Mouse (Mus musculus): ENCODE data around the gene Zcchc10.
"Not testable (repeated sequence)": the region's sequence is repeated elsewhere in the genome, so short reads cannot be mapped to it uniquely, and the experiment has no call there.

The Zcchc10 gene

GRCm38 (mm10) chr11:53316996-53317395, 7.5 kb upstream of the Zcchc10 start:
- no peak for DNase-seq (ENCODE audit: low spot score in 2 of 2)

GRCm38 (mm10) chr11:53318041-53318440, 6.4 kb upstream of the Zcchc10 start:
- no peak for DNase-seq (ENCODE audit: low spot score in 2 of 2)

- DNase-seq (ENCODE audit: low spot score in 2 of 2) = not testable (repeated sequence)
These were observed 5.9 kb upstream of the Zcchc10 start for GRCm38 (mm10) chr11:53318568-53318967.

GRCm38 (mm10) chr11:53319867-53320266, 4.6 kb upstream of the Zcchc10 start:
- not testable (repeated sequence) for DNase-seq (ENCODE audit: low spot score in 2 of 2)

GRCm38 (mm10) chr11:53330325-53330724, 5.8 kb downstream of the Zcchc10 start:
- DNase-seq (ENCODE audit: low spot score in 2 of 2) = no peak

GRCm38 (mm10) chr11:53331121-53331520, 6.6 kb downstream of the Zcchc10 start:
- DNase-seq (ENCODE audit: low spot score in 2 of 2) = no peak

- DNase-seq (ENCODE audit: low spot score in 2 of 2) = no peak
These were observed 7.7 kb downstream of the Zcchc10 start for GRCm38 (mm10) chr11:53332076-53332680.

- no peak for DNase-seq (ENCODE audit: low spot score in 2 of 2)
These were observed 11.2 kb downstream of the Zcchc10 start for GRCm38 (mm10) chr11:53335505-53336181.

GRCm38 (mm10) chr11:53336182-53336571, 11.7 kb downstream of the Zcchc10 start:
- DNase-seq (ENCODE audit: low spot score in 2 of 2) = no peak

- DNase-seq (ENCODE audit: low spot score in 2 of 2) = no peak
These were observed 12.4 kb downstream of the Zcchc10 start for GRCm38 (mm10) chr11:53336924-53337323.

GRCm38 (mm10) chr11:53337684-53338083, 13.2 kb downstream of the Zcchc10 start:
- DNase-seq (ENCODE audit: low spot score in 2 of 2) = no peak

GRCm38 (mm10) chr11:53341019-53341418, 16.5 kb downstream of the Zcchc10 start:
- DNase-seq (ENCODE audit: low spot score in 2 of 2) = not testable (repeated sequence)

GRCm38 (mm10) chr11:53342711-53343110, 18.2 kb downstream of the Zcchc10 start:
- DNase-seq (ENCODE audit: low spot score in 2 of 2) = no peak

- DNase-seq (ENCODE audit: low spot score in 2 of 2) = no peak
These were observed 20.8 kb downstream of the Zcchc10 start for GRCm38 (mm10) chr11:53345328-53345727.

- no peak for DNase-seq (ENCODE audit: low spot score in 2 of 2)
These were observed 21.3 kb downstream of the Zcchc10 start for GRCm38 (mm10) chr11:53345738-53346137.

- peak; percentile 80 to 89 for DNase-seq (ENCODE audit: low spot score in 2 of 2)
These were observed 26.1 kb downstream of the Zcchc10 start, which contains the start of gene Aff4 for GRCm38 (mm10) chr11:53350291-53351223. Gene Aff4, plus strand, starts transcription at chr11:53350833.

GRCm38 (mm10) chr11:53351224-53351942, 26.9 kb downstream of the Zcchc10 start:
- peak; percentile 39 to 58 for DNase-seq (ENCODE audit: low spot score in 2 of 2)

- DNase-seq (ENCODE audit: low spot score in 2 of 2) = no peak
These were observed 27.6 kb downstream of the Zcchc10 start for GRCm38 (mm10) chr11:53351943-53352590.

- DNase-seq (ENCODE audit: low spot score in 2 of 2) = no peak
These were observed 34.2 kb downstream of the Zcchc10 start for GRCm38 (mm10) chr11:53358504-53359155.

GRCm38 (mm10) chr11:53367032-53367431, 42.6 kb downstream of the Zcchc10 start:
- no peak for DNase-seq (ENCODE audit: low spot score in 2 of 2)

GRCm38 (mm10) chr11:53378918-53379317, 54.4 kb downstream of the Zcchc10 start:
- no peak for DNase-seq (ENCODE audit: low spot score in 2 of 2)

All from frontal cortex, postnatal 10 days (tissue).